Mouse (Mus musculus): Measurements from ENCODE around the gene Gm42906. TPM values are rescaled to one million over a fixed set of nuclear protein-coding genes. Genes with fewer than 3 reads are reported as not detected.

The Gm42906 gene
- polyA plus RNA-seq, 1 experiment from 2014 or later, result not detected

DNA sequence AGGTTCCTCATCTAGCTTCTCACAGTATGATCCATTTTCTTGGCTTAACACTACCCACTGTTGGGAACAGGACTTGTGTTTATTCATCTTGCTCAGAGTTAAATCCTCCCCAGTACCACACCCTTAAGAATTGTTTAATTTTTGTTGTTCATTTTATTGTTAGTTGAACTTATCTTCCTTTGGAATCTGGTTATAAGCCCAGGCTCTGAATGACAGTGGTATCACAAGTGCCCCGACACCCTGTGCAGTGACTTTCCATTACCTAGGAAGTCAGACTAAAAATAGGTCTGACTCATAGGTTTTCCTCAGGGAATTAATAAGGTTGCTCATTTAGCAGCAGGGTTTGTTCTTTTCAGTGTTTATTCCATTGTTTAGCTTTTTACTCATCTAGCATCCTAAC lies 362.7 kb downstream of the Gm42906 start:
- 0 out of 2 replicates have a peak, but pooled peaks cover 3% of the 10 kb centered on the region for H3K9me3 ChIP-seq (replicated peaks)
- no peaks in the 10 kb centered on the region for H3K4me1 ChIP-seq
- H3K27me3 ChIP-seq (ENCODE audit: low read depth, poor library complexity, severe bottlenecking), result no peaks in the 10 kb centered on the region
- peaks cover 17% of the 10 kb centered on the region for H3K36me3 ChIP-seq
- H3K4me3 ChIP-seq, result no peak overlapping the region
- no peak overlapping the region for H3K27ac ChIP-seq (replicated peaks)
- WGBS, result 88% methylated on average over 1 of the region's 1 CpGs
- no peak for DNase-seq (ENCODE audit: low spot score)

DNA sequence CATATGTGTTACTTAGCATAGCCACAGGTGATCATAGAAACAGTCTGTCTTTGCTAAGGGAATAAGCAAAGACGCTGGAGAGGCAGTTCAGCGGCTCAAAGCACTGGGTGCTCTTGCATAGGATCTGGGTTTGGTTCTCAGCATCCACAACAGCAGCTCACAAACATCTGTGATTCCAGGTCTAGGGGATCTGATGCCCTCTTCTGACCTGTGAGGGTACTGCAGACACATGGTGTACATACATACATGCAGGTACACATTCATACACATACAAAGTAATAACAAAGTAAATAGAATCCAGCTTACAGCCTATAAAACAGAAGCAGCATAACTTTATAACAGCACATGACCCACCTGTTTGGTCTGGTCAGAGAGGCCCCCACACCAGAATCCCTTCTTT lies 366.0 kb downstream of the Gm42906 start:
- 93% methylated on average over 2 of the region's 2 CpGs for WGBS

DNA sequence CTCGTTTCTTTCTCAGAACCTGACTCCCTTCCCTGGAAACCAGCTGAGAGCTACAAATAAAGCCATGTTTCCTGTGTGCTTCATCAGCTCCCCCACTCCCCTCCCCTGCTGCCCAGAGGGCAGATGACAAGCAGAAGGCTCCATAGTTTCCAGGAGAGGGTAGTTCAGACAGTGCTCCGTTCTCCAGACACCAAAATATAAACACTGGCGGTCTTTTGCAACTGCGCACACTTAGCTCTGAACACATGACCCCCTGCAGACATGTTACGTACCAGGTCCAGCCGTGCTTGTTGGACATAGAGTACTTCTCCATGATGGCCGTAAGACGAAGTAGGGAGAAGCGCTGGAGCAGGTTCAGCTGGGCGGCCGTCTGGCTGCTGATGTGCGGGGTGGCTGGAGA lies 367.5 kb downstream of the Gm42906 start:
- Histone ChIP-seq H3K9me3 (replicated peaks) (0 out of 2 replicates have a peak, but pooled peaks cover 3% of the 10 kb centered on the region), H3K36me3 (peaks cover 17% of the 10 kb centered on the region), H3K4me1 (no peaks in the 10 kb centered on the region), H3K27me3 (ENCODE audit: low read depth, poor library complexity, severe bottlenecking) (no peaks in the 10 kb centered on the region), H3K27ac (replicated peaks) (no peak overlapping the region), H3K4me3 (no peak overlapping the region)
- WGBS, result 88% methylated on average over 12 of the region's 12 CpGs
- DNase-seq (ENCODE audit: low spot score), result no peak

More for the DNA sequence above, 366.0 kb downstream of the Gm42906 start:
- no peak overlapping the region for H3K4me3 ChIP-seq
- H3K27me3 ChIP-seq (ENCODE audit: low read depth, poor library complexity, severe bottlenecking), result no peaks in the 10 kb centered on the region
- 0 out of 2 replicates have a peak, but pooled peaks cover 3% of the 10 kb centered on the region for H3K9me3 ChIP-seq (replicated peaks)
- H3K4me1 ChIP-seq, result no peaks in the 10 kb centered on the region
- no peak for DNase-seq (ENCODE audit: low spot score)
- no peak overlapping the region for H3K27ac ChIP-seq (replicated peaks)
- H3K36me3 ChIP-seq, result peaks cover 17% of the 10 kb centered on the region

GRCm38 (mm10) chr5:151059772-151060171 lies 368.2 kb downstream of the Gm42906 start:
- 89% methylated on average over 5 of the region's 5 CpGs for WGBS
- 0 out of 2 replicates have a peak, but pooled peaks cover 3% of the 10 kb centered on the region for H3K9me3 ChIP-seq (replicated peaks)
- H3K4me1 ChIP-seq, result peaks cover 6% of the 10 kb centered on the region; the same call in 1 of the 2 replicates
- no peak overlapping the region for H3K27ac ChIP-seq (replicated peaks)
- H3K36me3 ChIP-seq, result peaks cover 17% of the 10 kb centered on the region
- no peak overlapping the region for H3K4me3 ChIP-seq
- H3K27me3 ChIP-seq (ENCODE audit: low read depth, poor library complexity, severe bottlenecking), result no peaks in the 10 kb centered on the region
- DNase-seq (ENCODE audit: low spot score), result no peak

DNA sequence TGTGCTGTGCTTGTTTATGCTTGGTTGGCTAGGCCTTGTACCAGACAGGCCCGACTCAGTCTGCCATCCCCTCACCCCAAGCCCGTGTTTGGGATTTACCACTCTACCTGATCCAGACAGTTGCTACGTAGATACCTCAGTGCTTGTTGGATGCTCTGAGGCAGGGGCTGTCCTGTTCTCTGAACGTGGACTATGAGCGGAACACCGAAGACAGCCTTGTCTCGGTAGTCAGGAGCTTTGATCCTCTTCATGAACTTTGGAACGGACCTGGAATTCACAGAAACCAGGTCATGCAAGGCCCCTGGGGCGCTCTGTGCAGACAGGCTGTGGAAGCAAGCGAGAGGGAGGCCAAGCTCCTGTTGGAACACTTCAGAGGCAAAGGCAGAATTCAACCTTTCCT lies 368.6 kb downstream of the Gm42906 start:
- WGBS, result 92% methylated on average over 10 of the region's 10 CpGs
- Histone ChIP-seq H3K36me3 (peaks cover 17% of the 10 kb centered on the region), H3K4me1 (peaks cover 10% of the 10 kb centered on the region), H3K27me3 (ENCODE audit: low read depth, poor library complexity, severe bottlenecking) (no peaks in the 10 kb centered on the region), H3K9me3 (replicated peaks) (0 out of 2 replicates have a peak, but pooled peaks cover 3% of the 10 kb centered on the region), H3K4me3 (no peak overlapping the region), H3K27ac (replicated peaks) (no peak overlapping the region)
- no peak for DNase-seq (ENCODE audit: low spot score)

DNA sequence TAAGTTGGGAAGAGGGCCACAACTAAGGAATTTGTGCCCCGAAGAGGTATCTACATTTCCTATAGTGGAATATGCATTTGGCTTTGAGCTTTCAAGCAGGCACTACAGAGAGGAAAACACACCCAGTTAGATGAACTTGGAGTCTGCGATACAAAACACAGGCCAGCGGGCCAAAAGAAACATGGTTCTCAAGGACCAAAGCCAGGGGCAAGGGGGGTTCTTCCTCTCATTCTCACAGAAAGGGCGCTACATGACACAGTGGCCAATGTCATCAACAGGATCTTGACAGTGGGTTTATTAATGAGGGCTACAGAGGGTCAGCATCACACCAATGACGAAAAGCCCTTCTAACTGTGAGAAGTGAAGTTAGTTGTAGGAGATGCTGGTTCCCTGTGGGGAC lies 370.2 kb downstream of the Gm42906 start:
- Histone ChIP-seq H3K4me3 (no peak overlapping the region), H3K9me3 (replicated peaks) (0 out of 2 replicates have a peak, but pooled peaks cover 3% of the 10 kb centered on the region), H3K27me3 (ENCODE audit: low read depth, poor library complexity, severe bottlenecking) (no peaks in the 10 kb centered on the region), H3K36me3 (peaks cover 10% of the 10 kb centered on the region), H3K4me1 (peaks cover 14% of the 10 kb centered on the region), H3K27ac (replicated peaks) (no peak overlapping the region)
- DNase-seq (ENCODE audit: low spot score), result no peak
- 92% methylated on average over 5 of the region's 5 CpGs for WGBS

DNA sequence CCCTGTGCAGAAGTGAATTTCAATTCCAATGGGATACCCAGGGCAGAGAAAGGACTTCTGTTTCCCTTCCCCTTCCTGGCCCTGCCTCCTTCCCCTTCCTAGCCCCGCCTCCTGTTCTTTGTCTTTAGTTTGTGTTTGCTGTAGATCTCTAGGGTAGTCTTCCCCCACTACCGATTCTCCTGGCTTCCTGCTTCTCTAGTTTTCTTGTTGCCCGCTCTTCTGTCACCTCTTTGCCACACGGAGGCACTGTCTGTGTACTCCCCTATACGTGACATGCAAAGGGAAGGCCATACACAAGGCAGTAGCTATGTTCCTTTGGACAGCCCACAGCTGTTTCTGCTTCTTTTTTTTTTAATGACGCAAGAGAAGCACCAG lies 371.1 kb downstream of the Gm42906 start:
- Histone ChIP-seq H3K4me3 (no peak overlapping the region), H3K27ac (replicated peaks) (0 out of 2 replicates have a peak overlapping the region, but pooled peaks have one; percentile 52), H3K36me3 (peaks cover 6% of the 10 kb centered on the region), H3K9me3 (replicated peaks) (0 out of 2 replicates have a peak, but pooled peaks cover 2% of the 10 kb centered on the region), H3K27me3 (ENCODE audit: low read depth, poor library complexity, severe bottlenecking) (no peaks in the 10 kb centered on the region), H3K4me1 (peaks cover 14% of the 10 kb centered on the region)
- WGBS, result 75% methylated on average over 6 of the region's 6 CpGs
- DNase-seq (ENCODE audit: low spot score), result no peak

DNA sequence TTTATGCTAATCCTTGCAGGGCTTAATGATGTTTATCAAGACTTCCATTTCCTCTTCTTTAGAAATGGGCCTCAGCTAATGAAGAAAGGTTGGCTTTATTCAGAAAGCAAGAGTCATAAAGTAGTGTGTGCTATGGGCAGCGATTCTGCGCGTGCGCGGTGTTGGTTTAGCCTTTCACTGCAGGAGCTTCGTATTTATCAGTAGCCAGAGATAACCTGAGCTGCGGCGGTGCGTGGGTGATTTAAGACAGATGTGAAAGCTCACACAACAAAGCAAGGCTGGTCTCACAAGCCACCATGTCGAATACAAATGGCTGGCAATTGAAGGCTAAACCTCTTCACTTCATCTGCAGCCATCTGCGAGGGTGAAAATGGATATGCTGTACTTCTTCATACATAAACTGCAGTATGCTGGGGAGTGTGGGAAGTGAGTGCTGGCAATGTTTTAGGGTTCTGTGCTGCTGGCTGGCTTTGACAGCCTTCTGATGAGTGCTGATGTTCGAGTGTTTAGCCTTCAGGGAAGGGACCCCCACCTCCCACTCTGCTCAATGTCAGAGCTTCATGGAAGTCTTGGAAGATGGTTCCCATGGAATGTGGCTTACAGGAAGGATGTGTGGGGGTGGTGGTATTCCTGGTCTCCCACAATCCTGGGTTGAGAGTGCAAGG lies 371.6 kb downstream of the Gm42906 start:
- Histone ChIP-seq H3K4me1 (peaks cover 14% of the 10 kb centered on the region), H3K36me3 (0 out of 2 replicates have a peak, but pooled peaks cover 4% of the 10 kb centered on the region), H3K27me3 (ENCODE audit: low read depth, poor library complexity, severe bottlenecking) (no peaks in the 10 kb centered on the region), H3K4me3 (no peak overlapping the region), H3K27ac (replicated peaks) (peak overlapping the region; percentile 52; the same call in 1 of the 2 replicates), H3K9me3 (replicated peaks) (no peaks in the 10 kb centered on the region)
- DNase-seq (ENCODE audit: low spot score), result no peak
- WGBS, result 85% methylated on average over 12 of the region's 12 CpGs

- Histone ChIP-seq H3K4me1 (peaks cover 14% of the 10 kb centered on the region), H3K27ac (replicated peaks) (no peak overlapping the region), H3K9me3 (replicated peaks) (no peaks in the 10 kb centered on the region), H3K27me3 (ENCODE audit: low read depth, poor library complexity, severe bottlenecking) (no peaks in the 10 kb centered on the region), H3K36me3 (0 out of 2 replicates have a peak, but pooled peaks cover 4% of the 10 kb centered on the region), H3K4me3 (no peak overlapping the region)
- DNase-seq (ENCODE audit: low spot score), result no peak
- WGBS, result 90% methylated on average over 11 of the region's 11 CpGs
Observed at GRCm38 (mm10) chr5:151055426-151056090, 372.4 kb downstream of the Gm42906 start.

- Histone ChIP-seq H3K4me3 (no peak overlapping the region), H3K9me3 (replicated peaks) (no peaks in the 10 kb centered on the region), H3K4me1 (peaks cover 14% of the 10 kb centered on the region), H3K27ac (replicated peaks) (peak overlapping the region; percentile 33; the same call in 1 of the 2 replicates), H3K27me3 (ENCODE audit: low read depth, poor library complexity, severe bottlenecking) (no peaks in the 10 kb centered on the region), H3K36me3 (0 out of 2 replicates have a peak, but pooled peaks cover 4% of the 10 kb centered on the region)
- 44% methylated on average over 4 of the region's 4 CpGs for WGBS
- DNase-seq (ENCODE audit: low spot score), result no peak
Observed at GRCm38 (mm10) chr5:151054743-151055114, 373.2 kb downstream of the Gm42906 start.

GRCm38 (mm10) chr5:151054100-151054742 lies 373.7 kb downstream of the Gm42906 start:
- peaks cover 14% of the 10 kb centered on the region for H3K4me1 ChIP-seq
- H3K27me3 ChIP-seq (ENCODE audit: low read depth, poor library complexity, severe bottlenecking), result no peaks in the 10 kb centered on the region
- DNase-seq (ENCODE audit: low spot score), result no peak
- H3K36me3 ChIP-seq, result 0 out of 2 replicates have a peak, but pooled peaks cover 4% of the 10 kb centered on the region
- H3K27ac ChIP-seq (replicated peaks), result peak overlapping the region; percentile 33; the same call in 1 of the 2 replicates
- H3K4me3 ChIP-seq, result no peak overlapping the region
- no peaks in the 10 kb centered on the region for H3K9me3 ChIP-seq (replicated peaks)
- WGBS, result 44% methylated on average over 7 of the region's 7 CpGs

DNA sequence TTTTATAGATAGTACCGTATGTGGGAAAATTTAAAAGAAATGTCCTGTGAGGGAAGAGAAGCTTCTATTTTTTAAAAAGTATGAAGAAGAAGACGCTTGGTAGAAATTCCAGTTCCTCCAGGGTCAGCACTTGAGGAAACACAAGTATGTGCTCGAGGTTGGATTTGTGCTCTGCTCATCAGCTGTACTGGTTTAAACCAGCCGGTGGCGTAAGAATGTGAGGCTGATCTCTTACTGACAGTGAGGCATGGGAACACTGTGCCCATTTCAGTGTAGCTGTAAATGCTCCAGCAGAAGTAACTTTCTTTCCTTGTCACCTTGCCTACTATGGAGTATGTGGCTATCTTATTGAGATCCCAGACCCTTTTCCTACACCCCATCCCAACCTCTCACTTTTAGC lies 374.8 kb downstream of the Gm42906 start:
- no peak overlapping the region for H3K4me3 ChIP-seq
- DNase-seq (ENCODE audit: low spot score), result no peak
- no peak overlapping the region for H3K27ac ChIP-seq (replicated peaks)
- peaks cover 14% of the 10 kb centered on the region for H3K4me1 ChIP-seq
- WGBS, result 92% methylated on average over 5 of the region's 5 CpGs
- no peaks in the 10 kb centered on the region for H3K9me3 ChIP-seq (replicated peaks)
- H3K36me3 ChIP-seq, result 0 out of 2 replicates have a peak, but pooled peaks cover 4% of the 10 kb centered on the region
- no peaks in the 10 kb centered on the region for H3K27me3 ChIP-seq (ENCODE audit: low read depth, poor library complexity, severe bottlenecking)
